In the genomic region with DNA sequence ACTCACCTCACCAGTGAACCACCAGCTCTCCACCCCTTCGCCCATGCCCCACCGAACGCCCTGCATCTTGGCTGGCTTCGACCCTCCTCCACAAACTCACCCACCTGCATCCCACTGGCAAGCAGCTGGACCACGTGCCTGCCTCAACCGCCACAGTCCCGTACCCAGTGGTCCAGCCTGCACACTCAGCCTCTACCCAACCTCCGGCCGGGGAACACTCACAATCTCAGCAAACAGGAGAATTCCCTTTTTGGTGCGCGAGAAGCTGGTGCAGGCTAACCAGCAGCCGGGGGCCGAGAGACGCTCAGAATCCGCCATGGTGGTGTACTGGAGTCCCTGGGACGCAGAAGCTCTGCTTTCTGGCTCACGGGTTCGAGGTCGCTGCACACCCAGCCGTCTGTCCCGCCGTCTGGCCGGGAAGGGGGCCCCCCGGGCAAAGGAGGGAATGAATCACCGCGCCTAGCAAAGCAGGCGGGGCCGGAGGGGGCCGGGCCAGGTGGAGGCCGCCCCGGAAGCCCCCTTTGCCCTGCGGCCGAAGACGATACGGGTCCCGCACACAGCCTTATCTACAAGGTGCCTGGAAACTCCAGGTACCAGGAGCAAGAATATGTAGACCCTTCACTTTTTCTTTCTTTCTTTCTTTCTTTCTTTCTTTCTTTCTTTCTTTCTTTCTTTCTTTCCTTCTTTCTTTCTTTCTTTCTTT, we compare ENCODE assay signal across 8 mouse cellular contexts. TPM values are rescaled to one million over a fixed set of nuclear protein-coding genes. Genes with fewer than 3 reads are reported as not detected.
DNase-seq lines count a peak whose midpoint lies in the region; ATAC-seq and TF ChIP-seq lines count a peak whose summit lies in the region.

A gene (minus strand): TSS at position 470 of the 703 bp plus-strand sequence.

- TF ChIP-seq CTCF in lung, postnatal 0 days (IDR thresholded peaks at IDR 0.05): no peak
- TF ChIP-seq CTCF in spleen, adult 2 months (IDR thresholded peaks at IDR 0.05; ENCODE audit: extremely low read depth, insufficient read depth, insufficient read length, insufficient replicate concordance): no peak

- no peak for TF ChIP-seq EP300 in lung, postnatal 0 days (IDR thresholded peaks at IDR 0.05)

- H3K9ac ChIP-seq in lung, postnatal 0 days (replicated peaks; ENCODE audit: low read depth): peak within 1 kb of the TSS; percentile 29

- WGBS in lung, postnatal 0 days: 28% methylated on average over 17 of the region's 36 CpGs
- WGBS in spleen, adult 2 months: 34% methylated on average over 36 of the region's 36 CpGs

- no peaks in the 10 kb centered on the region for H3K27me3 ChIP-seq in lung, postnatal 0 days (replicated peaks; ENCODE audit: insufficient read depth, low read length)
- no peaks in the 10 kb centered on the region for H3K27me3 ChIP-seq in spleen, adult 2 months (ENCODE audit: control insufficient read depth, insufficient read depth, low read length)

- peak; percentile 46 to 48 for DNase-seq in urinary bladder, adult 18-20 months (ENCODE audit: low spot score in 2 of 2)
- no peak for DNase-seq in urinary bladder, postnatal 10 days (ENCODE audit: low spot score)
- DNase-seq in embryo, embryonic 11 days: peak; percentile 43
- peak; percentile 51 for DNase-seq in heart, adult 18-20 months
- DNase-seq in kidney, adult 18-20 months: peak; percentile 42
- peak; percentile 47 for DNase-seq in lung, postnatal 0 days (ENCODE audit: low spot score)
- DNase-seq in spleen, adult 2 months (ENCODE audit: low read depth in 1 of 2, low spot score in 2 of 2): peak in 1 of 2 experiments; percentile 56
- no peak for DNase-seq in c-Kit-positive CD71-positive TER-119-positive erythroid progenitor cells, embryonic 14.5 days (ENCODE audit: low spot score)

- peak within 1 kb of the TSS; percentile 57 for H3K4me2 ChIP-seq in lung, postnatal 0 days (replicated peaks; ENCODE audit: low read depth, low read length)

- no peaks in the 10 kb centered on the region for H3K4me1 ChIP-seq in lung, postnatal 0 days (ENCODE audit: insufficient read depth, low read depth, low read length)
- peaks cover 7% of the 10 kb centered on the region; the same call in 1 of the 2 replicates for H3K4me1 ChIP-seq in spleen, adult 2 months (ENCODE audit: control insufficient read depth, insufficient read depth, insufficient read length)

- ATAC-seq in lung, postnatal 0 days: peak; percentile 36

- no peak for TF ChIP-seq POLR2A in spleen, adult 2 months (IDR thresholded peaks at IDR 0.05; ENCODE audit: low read depth, low read length)

- H3K9me3 ChIP-seq in lung, postnatal 0 days (ENCODE audit: low read length): no peaks in the 10 kb centered on the region

- H3K36me3 ChIP-seq in lung, postnatal 0 days (ENCODE audit: insufficient read depth, low read length): no peaks in the 10 kb centered on the region
- H3K36me3 ChIP-seq in spleen, adult 2 months (ENCODE audit: control insufficient read depth, insufficient read depth, low read length): peaks cover 11% of the 10 kb centered on the region

- peak within 1 kb of the TSS; percentile 76 for H3K27ac ChIP-seq in lung, postnatal 0 days (ENCODE audit: low read length)
- H3K27ac ChIP-seq in spleen, adult 2 months (ENCODE audit: insufficient read depth, low read length): peak within 1 kb of the TSS; percentile 88

- peak within 1 kb of the TSS; percentile 47 for H3K4me3 ChIP-seq in lung, postnatal 0 days (ENCODE audit: low read depth, low read length)
- peak within 1 kb of the TSS; percentile 91 for H3K4me3 ChIP-seq in spleen, adult 2 months (ENCODE audit: extremely low read depth, insufficient read depth, insufficient read length)

RNA-seq across cellular contexts. Expression of the gene that starts here (rescaled TPM):
- total RNA-seq in heart, adult 18-20 months (2021): 10 to 100 TPM; 41.3 to 57.6 TPM
- 238 and 242 TPM in 2 replicates for polyA plus RNA-seq in lung, postnatal 0 days (2015; fragmentation: Nextera tagmentation; extraction: Ambion mirVana)
- 88.2 and 90.0 TPM in 2 replicates for polyA plus RNA-seq in spleen, adult 2 months (2012; rRNA removed)

Comparison
In these comparisons a context has a peak if more than half of its experiments do, and no peak if none do; other contexts are left out.
1. DNase-seq: peak in urinary bladder, adult 18-20 months (2 of 2), embryo, embryonic 11 days (single experiment), heart, adult 18-20 months (2 of 2), kidney, adult 18-20 months (single experiment) and lung, postnatal 0 days (single experiment); none in urinary bladder, postnatal 10 days (single experiment) and c-Kit-positive CD71-positive TER-119-positive erythroid progenitor cells, embryonic 14.5 days (single experiment).